Mouse (Mus musculus) neutrophil, adult 5-6 weeks (primary cell): ENCODE measurements around the gene Siglec1. TPM values are rescaled to one million over a fixed set of nuclear protein-coding genes. Genes with fewer than 3 reads are reported as not detected.
"Not testable (repeated sequence)": the region's sequence is repeated elsewhere in the genome, so short reads cannot be mapped to it uniquely, and the experiment has no call there.

Experiments used
- ATAC-seq: fragments of 151-379, 151-347 bp; 2 replicates; pipeline ENCODE4 v1.8.0; 2017; ENCODE audit warnings: mild to moderate bottlenecking, moderate TSS enrichment; ENCODE audit not compliant: insufficient number of reproducible peaks, poor library complexity, low FRiP score, severe bottlenecking; ENCODE audit errors: extremely low read depth
- total RNA-seq: library from RNA; stranded (forward); fragments of 200-1000 nt; gene quantifications from 2 replicates; pipeline ENCODE4 v1.2.3, GENCODE M21; 2017

Gene Siglec1
- total RNA-seq, 1 experiment from 2014 or later: 0.47 TPM

GRCm38 (mm10) chr2:131105061-131105460 lies 18.5 kb upstream of the Siglec1 start:
- ATAC-seq: not testable (repeated sequence)

- ATAC-seq: no peak
Observed at GRCm38 (mm10) chr2:131104021-131104420, 17.5 kb upstream of the Siglec1 start.

- no peak for ATAC-seq
Observed at GRCm38 (mm10) chr2:131101530-131101929, 15.0 kb upstream of the Siglec1 start.

- no peak for ATAC-seq
Observed at GRCm38 (mm10) chr2:131097087-131097486, 10.5 kb upstream of the Siglec1 start.

- ATAC-seq: no peak
Observed at GRCm38 (mm10) chr2:131096101-131096795, 9.7 kb upstream of the Siglec1 start.

- peak; percentile 78 for ATAC-seq
Observed at GRCm38 (mm10) chr2:131094823-131095222, 8.3 kb upstream of the Siglec1 start.

- no peak for ATAC-seq
Observed at GRCm38 (mm10) chr2:131093577-131093976, 7.0 kb upstream of the Siglec1 start.

- ATAC-seq: no peak
Observed at GRCm38 (mm10) chr2:131090852-131091251, 4.3 kb upstream of the Siglec1 start.

- ATAC-seq: peak; percentile 37; the same call in 1 of the 2 replicates
Observed at GRCm38 (mm10) chr2:131089634-131090033, 3.1 kb upstream of the Siglec1 start.

GRCm38 (mm10) chr2:131088581-131088980 lies 2.0 kb upstream of the Siglec1 start:
- ATAC-seq: no peak

- ATAC-seq: no peak
Observed at GRCm38 (mm10) chr2:131084206-131084605, 2.4 kb downstream of the Siglec1 start.

- no peak for ATAC-seq
Observed at GRCm38 (mm10) chr2:131080507-131080906, 6.1 kb downstream of the Siglec1 start.

GRCm38 (mm10) chr2:131072536-131072935 lies 14.0 kb downstream of the Siglec1 start:
- no peak for ATAC-seq

GRCm38 (mm10) chr2:131067481-131067880 lies 19.1 kb downstream of the Siglec1 start:
- no peak for ATAC-seq

- ATAC-seq: no peak
Observed at GRCm38 (mm10) chr2:131066342-131066741, 20.2 kb downstream of the Siglec1 start.

- no peak for ATAC-seq
Observed at GRCm38 (mm10) chr2:131063404-131063864, 23.1 kb downstream of the Siglec1 start, which contains the start of gene Adam33. Gene Adam33, minus strand, starts transcription at chr2:131063814.

GRCm38 (mm10) chr2:131061607-131062006 lies 25.0 kb downstream of the Siglec1 start:
- no peak for ATAC-seq

GRCm38 (mm10) chr2:131060784-131061183 lies 25.8 kb downstream of the Siglec1 start:
- ATAC-seq: no peak

GRCm38 (mm10) chr2:131059781-131060540 lies 26.6 kb downstream of the Siglec1 start:
- ATAC-seq: no peak

GRCm38 (mm10) chr2:131059377-131059776 lies 27.2 kb downstream of the Siglec1 start:
- ATAC-seq: no peak
